Mouse (Mus musculus): Measurements from ENCODE around the gene Cldn18.

Gene Cldn18

GRCm38 (mm10) chr9:99717134-99717533 lies at the start of gene Cldn18:
TSS of gene Cldn18 (minus strand) at chr9:99717267.
- in situ Hi-C loops (cut with MboI), result no loop called here

GRCm38 (mm10) chr9:99763530-99763929 lies 46.5 kb upstream of the Cldn18 start:
- in situ Hi-C loops (cut with MboI), result no loop called here

GRCm38 (mm10) chr9:99750272-99750671 lies 33.2 kb upstream of the Cldn18 start:
- in situ Hi-C loops (cut with MboI), result no loop called here

GRCm38 (mm10) chr9:99748279-99748678 lies 31.2 kb upstream of the Cldn18 start:
- in situ Hi-C loops (cut with MboI), result no loop called here

GRCm38 (mm10) chr9:99747731-99748130 lies 30.7 kb upstream of the Cldn18 start:
- in situ Hi-C loops (cut with MboI), result no loop called here

GRCm38 (mm10) chr9:99744548-99744947 lies 27.5 kb upstream of the Cldn18 start:
- in situ Hi-C loops (cut with MboI), result no loop called here

- in situ Hi-C loops (cut with MboI), result no loop called here
Observed at GRCm38 (mm10) chr9:99729943-99730646, 13.0 kb upstream of the Cldn18 start.

GRCm38 (mm10) chr9:99727819-99728218 lies 10.8 kb upstream of the Cldn18 start:
- in situ Hi-C loops (cut with MboI), result no loop called here

GRCm38 (mm10) chr9:99725278-99725677 lies 8.2 kb upstream of the Cldn18 start:
- in situ Hi-C loops (cut with MboI), result no loop called here

GRCm38 (mm10) chr9:99720011-99720410 lies 2.9 kb upstream of the Cldn18 start:
- in situ Hi-C loops (cut with MboI), result no loop called here

- in situ Hi-C loops (cut with MboI), result no loop called here
Observed at GRCm38 (mm10) chr9:99710297-99710696, 6.8 kb downstream of the Cldn18 start.

- in situ Hi-C loops (cut with MboI), result no loop called here
Observed at GRCm38 (mm10) chr9:99709588-99710248, 7.3 kb downstream of the Cldn18 start.

- in situ Hi-C loops (cut with MboI), result no loop called here
Observed at GRCm38 (mm10) chr9:99707425-99708126, 9.5 kb downstream of the Cldn18 start.

GRCm38 (mm10) chr9:99706264-99706663 lies 10.8 kb downstream of the Cldn18 start:
- in situ Hi-C loops (cut with MboI), result no loop called here

- in situ Hi-C loops (cut with MboI), result no loop called here
Observed at GRCm38 (mm10) chr9:99703711-99704110, 13.4 kb downstream of the Cldn18 start.

- in situ Hi-C loops (cut with MboI), result no loop called here
Observed at GRCm38 (mm10) chr9:99702215-99702614, 14.9 kb downstream of the Cldn18 start.

- in situ Hi-C loops (cut with MboI), result no loop called here
Observed at GRCm38 (mm10) chr9:99701187-99701586, 15.9 kb downstream of the Cldn18 start.

GRCm38 (mm10) chr9:99699752-99700389 lies 17.2 kb downstream of the Cldn18 start:
- in situ Hi-C loops (cut with MboI), result no loop called here

- in situ Hi-C loops (cut with MboI), result no loop called here
Observed at GRCm38 (mm10) chr9:99694961-99695360, 22.1 kb downstream of the Cldn18 start.

- in situ Hi-C loops (cut with MboI), result no loop called here
Observed at GRCm38 (mm10) chr9:99690386-99690785, 26.7 kb downstream of the Cldn18 start.

- in situ Hi-C loops (cut with MboI), result no loop called here
Observed at GRCm38 (mm10) chr9:99689796-99690195, 27.3 kb downstream of the Cldn18 start.

- in situ Hi-C loops (cut with MboI), result no loop called here
Observed at GRCm38 (mm10) chr9:99685536-99686231, 31.4 kb downstream of the Cldn18 start.

Data from mature B cell (primary cell).